In the genomic region with DNA sequence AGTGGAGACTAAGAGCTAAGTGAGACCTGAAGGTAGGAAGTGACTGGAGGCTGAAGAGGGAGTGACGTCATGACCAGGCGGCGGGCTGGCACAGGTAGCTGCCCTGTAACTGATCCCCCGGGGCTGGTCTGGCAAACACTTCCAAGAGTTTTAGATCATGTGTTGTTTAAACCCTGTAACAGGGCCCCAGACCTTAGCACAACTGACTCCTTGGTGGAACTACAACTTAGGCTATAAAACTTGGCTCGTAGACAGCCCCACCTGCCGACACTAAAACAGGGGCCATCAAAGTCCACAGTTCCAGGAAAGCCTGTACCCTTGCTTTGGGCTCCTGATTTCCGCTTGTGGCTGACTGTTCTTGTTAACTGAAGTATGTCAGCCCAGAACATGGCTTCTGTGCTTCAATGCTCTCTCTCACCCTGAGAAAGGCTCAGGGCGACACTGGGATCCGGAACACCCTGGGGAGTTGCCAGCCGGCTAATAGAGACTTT, we compare ENCODE assay signal across 14 mouse cellular contexts.
DNase-seq lines count a peak whose midpoint lies in the region; ATAC-seq and TF ChIP-seq lines count a peak whose summit lies in the region.
"Had no signal": no experiment of that assay in that cellular context is flagged by ENCODE, and none has a peak within 500 bp of the region (broad histone marks: within the 10 kb centered on the region; RNA-seq: fewer than 3 reads in every experiment).

No protein-coding gene starts in this region.

- no peaks in the 10 kb centered on the region for H3K27me3 ChIP-seq in heart, embryonic 15.5 days
- H3K27me3 ChIP-seq in heart, embryonic 11.5 days (ENCODE audit: control insufficient read depth, insufficient read depth, low read length) = no peaks in the 10 kb centered on the region
- no peaks in the 10 kb centered on the region for H3K27me3 ChIP-seq in limb, embryonic 11.5 days (ENCODE audit: control insufficient read depth, insufficient read depth, low read length)
- H3K27me3 ChIP-seq in splenic B cell, adult 2 months (ENCODE audit: control insufficient read depth, insufficient read depth, low read length, poor library complexity, severe bottlenecking) = no peaks in the 10 kb centered on the region
- H3K27me3 ChIP-seq: forebrain, embryonic 15.5 days; liver, embryonic 15.5 days had no signal

- H3K9me3 ChIP-seq in heart, embryonic 15.5 days (replicated peaks) = no peaks in the 10 kb centered on the region; the same call in 1 of the 2 replicates
- no peaks in the 10 kb centered on the region for H3K9me3 ChIP-seq in heart, embryonic 11.5 days (replicated peaks; ENCODE audit: control insufficient read depth, low read length)
- H3K9me3 ChIP-seq in limb, embryonic 11.5 days (ENCODE audit: control insufficient read depth, low read length) = no peaks in the 10 kb centered on the region
- H3K9me3 ChIP-seq: forebrain, embryonic 15.5 days; heart, embryonic 10.5 days; liver, embryonic 15.5 days had no signal

- no peak for ATAC-seq in heart, embryonic 15.5 days (replicated peaks; ENCODE audit: insufficient number of reproducible peaks, insufficient read depth, low FRiP score, low read depth)
- no peak for ATAC-seq in heart, embryonic 11.5 days (replicated peaks; ENCODE audit: insufficient number of reproducible peaks, low FRiP score, low TSS enrichment)
- peak; percentile 44 for ATAC-seq in limb, embryonic 11.5 days (ENCODE audit: insufficient number of reproducible peaks, low FRiP score, low TSS enrichment, low read depth)
- ATAC-seq: forebrain, embryonic 15.5 days had no signal

- H3K4me1 ChIP-seq in heart, embryonic 15.5 days (replicated peaks) = peaks cover 10% of the 10 kb centered on the region
- H3K4me1 ChIP-seq in heart, embryonic 11.5 days (ENCODE audit: control insufficient read depth, insufficient read depth, low read length) = peaks cover 6% of the 10 kb centered on the region; the same call in 1 of the 2 replicates
- H3K4me1 ChIP-seq in limb, embryonic 11.5 days (ENCODE audit: control insufficient read depth, insufficient read depth, low read length) = peaks cover 8% of the 10 kb centered on the region
- H3K4me1 ChIP-seq: liver, embryonic 15.5 days had no signal

- H3K4me2 ChIP-seq in heart, embryonic 15.5 days = no peak overlapping the region
- no peak overlapping the region for H3K4me2 ChIP-seq in heart, embryonic 11.5 days
- H3K4me2 ChIP-seq in limb, embryonic 11.5 days (ENCODE audit: low read depth, severe bottlenecking) = no peak overlapping the region
- H3K4me2 ChIP-seq: forebrain, embryonic 15.5 days; liver, embryonic 15.5 days had no signal

- no peak for TF ChIP-seq CTCF in left cerebral cortex, adult 2 months (IDR thresholded peaks at IDR 0.05)

- H3K36me3 ChIP-seq in heart, embryonic 15.5 days = no peaks in the 10 kb centered on the region
- no peaks in the 10 kb centered on the region for H3K36me3 ChIP-seq in heart, embryonic 11.5 days (ENCODE audit: control insufficient read depth, insufficient read depth, low read length)
- H3K36me3 ChIP-seq in limb, embryonic 11.5 days (ENCODE audit: control insufficient read depth, insufficient read depth, low read length) = no peaks in the 10 kb centered on the region
- H3K36me3 ChIP-seq in splenic B cell, adult 2 months (ENCODE audit: control insufficient read depth, insufficient read depth, low read length, poor library complexity, severe bottlenecking) = no peaks in the 10 kb centered on the region
- H3K36me3 ChIP-seq: forebrain, embryonic 15.5 days; heart, embryonic 10.5 days; liver, embryonic 15.5 days had no signal

- 66% methylated on average over 10 of the region's 10 CpGs for WGBS in heart, embryonic 15.5 days
- 80% methylated on average over 10 of the region's 10 CpGs for WGBS in heart, embryonic 11.5 days (ENCODE audit: insufficient replicate concordance)
- 50% methylated on average over 10 of the region's 10 CpGs for WGBS in limb, embryonic 11.5 days

- peak; percentile 32 for DNase-seq in kidney, adult 18-20 months
- DNase-seq in limb, embryonic 11.5 days (ENCODE audit: low spot score) = peak; percentile 63
- DNase-seq in splenic B cell, adult 2 months (ENCODE audit: low read depth, low spot score) = peak; percentile 34
- DNase-seq in left cerebral cortex, adult 2 months (ENCODE audit: extremely low spot score in 1 of 2, low spot score in 2 of 2) = no peak
- no peak for DNase-seq in retina, embryonic 14.5 days (ENCODE audit: low spot score)
- DNase-seq in layer of hippocampus, postnatal 36 days = no peak
- DNase-seq: embryo, embryonic 11 days; right cerebral cortex, postnatal 14 days had no signal

- no peak overlapping the region for H3K4me3 ChIP-seq in heart, embryonic 15.5 days
- H3K4me3 ChIP-seq in heart, embryonic 11.5 days (ENCODE audit: low read depth, low read length) = no peak overlapping the region
- H3K4me3 ChIP-seq in limb, embryonic 11.5 days (ENCODE audit: low read depth, low read length) = no peak overlapping the region
- H3K4me3 ChIP-seq in left cerebral cortex, adult 2 months = no peak overlapping the region
- H3K4me3 ChIP-seq: forebrain, embryonic 15.5 days; heart, embryonic 10.5 days; liver, embryonic 15.5 days; myocyte had no signal

- intact Hi-C loops in left cerebral cortex, adult 2 months (cut with DNase I) = no loop called here

- no peak overlapping the region for H3K9ac ChIP-seq in heart, embryonic 15.5 days
- H3K9ac ChIP-seq in heart, embryonic 11.5 days (ENCODE audit: low read depth, low read length) = no peak overlapping the region
- H3K9ac ChIP-seq in limb, embryonic 11.5 days (ENCODE audit: low read length) = no peak overlapping the region
- H3K9ac ChIP-seq: forebrain, embryonic 15.5 days; liver, embryonic 15.5 days had no signal

- 0 out of 2 replicates have a peak overlapping the region, but pooled peaks have one; percentile 10 for H3K27ac ChIP-seq in heart, embryonic 15.5 days
- no peak overlapping the region for H3K27ac ChIP-seq in heart, embryonic 11.5 days (ENCODE audit: low read depth, low read length)
- peak overlapping the region; percentile 15; the same call in 1 of the 2 replicates for H3K27ac ChIP-seq in limb, embryonic 11.5 days (replicated peaks; ENCODE audit: low read depth, low read length)
- no peak overlapping the region for H3K27ac ChIP-seq in left cerebral cortex, adult 2 months
- H3K27ac ChIP-seq: forebrain, embryonic 15.5 days; heart, embryonic 10.5 days; liver, embryonic 15.5 days had no signal

Comparison
In these comparisons a context has a peak if more than half of its experiments do, and no peak if none do; other contexts are left out.
1. H3K27ac ChIP-seq: peak in heart, embryonic 15.5 days (single experiment) and limb, embryonic 11.5 days (single experiment); none in heart, embryonic 11.5 days (single experiment) and left cerebral cortex, adult 2 months (single experiment).
2. DNase-seq: peak in kidney, adult 18-20 months (single experiment), limb, embryonic 11.5 days (single experiment) and splenic B cell, adult 2 months (single experiment); none in left cerebral cortex, adult 2 months (0 of 2), retina, embryonic 14.5 days (single experiment) and layer of hippocampus, postnatal 36 days (0 of 2).